Mouse (Mus musculus) C2C12 (cell line): ENCODE measurements at regions not wholly inside any gene's neighbourhood (a gene's known extent, or its start where the extent isn't known, plus 50 kb on each side); places are given as distances from the start of the nearest gene placed in this dataset.

Experiments
- CTCF ChIP-seq: IDR thresholded peaks from one replicate; pipeline ENCODE4 v1.5.1; 2011; ENCODE audit not compliant: control insufficient read depth, insufficient read depth, insufficient read length
- MYOG ChIP-seq: IDR thresholded peaks from one replicate; pipeline ENCODE4 v1.6.1; 2011; ENCODE audit not compliant: control insufficient read depth, insufficient read length; ENCODE audit errors: extremely low read depth
- USF1 ChIP-seq: IDR thresholded peaks from one replicate; pipeline ENCODE4 v1.6.1; 2011; ENCODE audit warnings: low read depth, mild to moderate bottlenecking, control low read depth, moderate library complexity

- TF ChIP-seq CTCF (no peak), MYOG (no peak), USF1 (no peak)
These were observed 95.7 kb upstream of the Adgrl2 start for GRCm38 (mm10) chr3:149086086-149086485.
